Mouse (Mus musculus) kidney, postnatal 0 days (tissue): ENCODE results near the gene Gm8374. TPM values are rescaled to one million over a fixed set of nuclear protein-coding genes. Genes with fewer than 3 reads are reported as not detected.
"Not testable (repeated sequence)": the region's sequence is repeated elsewhere in the genome, so short reads cannot be mapped to it uniquely, and the experiment has no call there.

ENCODE experiments used
- ATAC-seq: fragments of 200-750 bp; cut with Nextera tagmentation; replicated peaks from 2 replicates; pipeline ENCODE4 v1.8.0; 2017; ENCODE audit warnings: low read depth, moderate number of reproducible peaks, moderate TSS enrichment, moderate library complexity; ENCODE audit not compliant: low FRiP score
- DNase-seq: peaks from one replicate; pipeline ENCODE4 v3.0.0-alpha.2; 2016; ENCODE audit warnings: low spot score
- H3K27ac ChIP-seq: fragments of 300-500 bp; sonication (generic); 2 replicates; pipeline ENCODE4 v1.5.1; 2014; ENCODE audit warnings: mild to moderate bottlenecking
- H3K27me3 ChIP-seq: fragments of 300-500 bp; sonication (generic); 2 replicates; pipeline ENCODE4 v1.6.1; 2014; ENCODE audit warnings: low read length, mixed read lengths; ENCODE audit not compliant: insufficient read depth
- H3K36me3 ChIP-seq: fragments of 300-500 bp; sonication (generic); 2 replicates; pipeline ENCODE4 v1.6.1; 2014; ENCODE audit warnings: low read length, mixed read lengths; ENCODE audit not compliant: insufficient read depth
- H3K4me1 ChIP-seq: fragments of 300-500 bp; sonication (generic); replicated peaks from 2 replicates; pipeline ENCODE4 v1.6.1; 2014; ENCODE audit warnings: antibody characterized with exemption, low read length, mixed read lengths; ENCODE audit not compliant: insufficient read depth
- H3K4me2 ChIP-seq: fragments of 300-500 bp; sonication (generic); 2 replicates; pipeline ENCODE4 v1.6.1; 2014; ENCODE audit warnings: mild to moderate bottlenecking, low read length, moderate library complexity, mixed read lengths
- H3K4me3 ChIP-seq: fragments of 300-500 bp; sonication (generic); replicated peaks from 2 replicates; pipeline ENCODE4 v1.5.1; 2014; ENCODE audit warnings: low read depth, low read length
- H3K9ac ChIP-seq: fragments of 300-500 bp; sonication (generic); 2 replicates; pipeline ENCODE4 v1.6.1; 2014; ENCODE audit warnings: low read depth, low read length
- H3K9me3 ChIP-seq: fragments of 300-500 bp; sonication (generic); replicated peaks from 2 replicates; pipeline ENCODE4 v1.6.1; 2016; ENCODE audit warnings: low read length, inconsistent platforms, mixed read lengths
- WGBS: fragments of 180-500 bp; shearing (Covaris S2); extraction: QIAGEN DNeasy Blood & Tissue Kit; methylation state at CpG from one replicate; pipeline ENCODE4 v1.1.7; 2014; 5-methylcytosine and 5-hydroxymethylcytosine counted together
- polyA plus RNA-seq: library from polyadenylated mRNA; unstranded; fragments of >200 nt; fragmentation: Nextera tagmentation; extraction: Ambion mirVana; gene quantifications from 2 replicates; pipeline ENCODE4 v1.2.1, GENCODE M21; 2015

Gene Gm8374
- not detected in 2 replicates for polyA plus RNA-seq

DNA sequence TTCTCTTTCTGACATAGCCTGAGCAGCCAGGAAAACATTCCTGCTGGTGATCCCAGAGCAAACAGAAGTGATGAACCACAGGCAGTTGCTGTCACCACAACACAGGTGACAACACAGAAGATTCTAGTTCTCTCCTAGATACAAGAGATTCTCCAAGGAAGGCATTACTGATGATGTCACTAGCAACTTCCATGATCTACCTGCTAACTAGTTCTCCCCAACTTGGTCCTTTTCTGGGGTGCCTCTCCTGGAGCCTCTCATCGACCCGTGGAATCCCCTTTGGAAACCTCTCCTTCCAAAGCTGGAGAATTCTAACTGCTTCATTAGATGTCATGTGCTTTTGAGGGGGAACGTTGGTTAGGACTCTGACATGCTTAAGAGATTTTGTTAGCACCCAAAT, at the start of gene Gm8374:
TSS of gene Gm8374 (minus strand) at position 101 of the 400 bp plus-strand sequence.
- H3K27me3 ChIP-seq, H3K4me2 ChIP-seq, H3K9me3 ChIP-seq, DNase-seq, H3K9ac ChIP-seq, H3K4me1 ChIP-seq, H3K27ac ChIP-seq, ATAC-seq, H3K4me3 ChIP-seq, H3K36me3 ChIP-seq: not testable (repeated sequence)
- WGBS, result 89% methylated on average over 3 of the region's 3 CpGs

DNA sequence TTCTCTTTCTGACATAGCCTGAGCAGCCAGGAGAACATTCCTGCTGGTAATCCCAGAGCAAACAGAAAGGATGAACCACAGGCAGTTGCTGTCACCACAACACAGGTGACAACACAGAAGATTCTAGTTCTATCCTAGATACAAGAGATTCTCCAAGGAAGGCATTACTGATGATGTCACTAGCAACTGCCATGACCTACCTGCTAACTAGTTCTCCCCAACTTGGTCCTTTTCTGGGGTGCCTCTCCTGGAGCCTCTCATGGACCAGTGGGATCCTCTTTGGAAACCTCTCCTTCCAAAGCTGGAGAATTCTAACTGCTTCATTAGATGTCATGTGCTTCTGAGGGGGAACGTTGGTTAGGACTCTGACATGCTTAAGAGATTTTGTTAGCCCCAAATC, 32.6 kb downstream of the Gm8374 start, which contains the start of gene Gm5797:
TSS of gene Gm5797 (minus strand) at position 101 of the 400 bp plus-strand sequence.
- H3K4me1 ChIP-seq, H3K9ac ChIP-seq, H3K4me3 ChIP-seq, ATAC-seq, H3K9me3 ChIP-seq, DNase-seq, H3K4me2 ChIP-seq, H3K27me3 ChIP-seq, H3K36me3 ChIP-seq, H3K27ac ChIP-seq: not testable (repeated sequence)
- WGBS, result no CpG with 5 or more reads among the region's 1 CpGs

DNA sequence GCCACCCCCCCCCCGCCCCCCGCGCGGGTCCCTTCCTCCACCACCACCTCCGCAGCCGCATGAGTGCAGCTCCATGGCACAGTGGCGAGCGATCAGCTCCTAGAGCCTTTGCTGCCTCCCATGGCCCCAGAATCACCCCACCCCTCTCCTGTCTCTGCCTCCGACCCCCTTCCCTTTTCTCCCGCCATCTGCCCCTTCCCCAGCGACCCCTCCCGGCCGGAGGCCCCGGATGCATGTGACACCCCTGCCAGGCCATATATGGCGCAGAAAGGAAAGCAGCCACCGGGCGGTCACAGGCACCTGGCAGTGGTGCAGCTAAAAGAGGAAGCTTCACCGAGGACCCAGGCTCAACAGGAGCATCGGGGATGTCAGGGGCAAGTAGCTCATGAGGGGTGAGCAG, 49.8 kb downstream of the Gm8374 start:
- DNase-seq, result peak; percentile 0
- H3K27me3 ChIP-seq, H3K27ac ChIP-seq, H3K9me3 ChIP-seq, ATAC-seq, H3K9ac ChIP-seq, H3K4me1 ChIP-seq, H3K36me3 ChIP-seq: not testable (repeated sequence)
- Histone ChIP-seq H3K4me3 (peak overlapping the region; percentile 34), H3K4me2 (peak overlapping the region; percentile 62)
- WGBS, result 3% methylated on average over 12 of the region's 19 CpGs

DNA sequence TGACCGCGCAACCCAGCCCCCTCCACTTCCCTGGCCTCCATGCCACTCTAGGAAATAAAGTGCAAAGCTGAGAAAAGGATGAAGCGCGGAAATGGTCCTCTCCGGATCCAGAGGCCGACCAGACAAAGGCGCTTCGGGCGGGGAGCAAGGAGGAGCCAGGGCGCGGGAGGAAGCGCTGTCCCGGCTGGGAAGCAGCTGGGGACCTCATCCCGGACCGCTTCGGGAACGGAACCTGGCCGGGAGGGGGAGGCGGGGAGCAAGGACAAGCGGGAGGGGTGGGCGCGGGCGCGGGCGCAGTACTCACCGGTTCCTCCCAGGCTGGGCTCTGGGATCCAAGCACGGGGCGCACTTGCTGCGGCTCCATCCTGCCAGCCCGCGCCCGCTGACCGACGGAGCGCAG, 50.3 kb downstream of the Gm8374 start, which contains the start of gene Gm3739:
TSS of gene Gm3739 (minus strand) at position 389 of the 400 bp plus-strand sequence.
- not testable (repeated sequence) for H3K27ac ChIP-seq, ATAC-seq, DNase-seq, H3K36me3 ChIP-seq, H3K9ac ChIP-seq, H3K27me3 ChIP-seq, H3K9me3 ChIP-seq, H3K4me1 ChIP-seq
- Histone ChIP-seq H3K4me2 (peak within 1 kb of the TSS; percentile 62), H3K4me3 (peak within 1 kb of the TSS; percentile 34)
- 0% methylated on average over 17 of the region's 35 CpGs for WGBS

Other genes with a start within 250 kb of the Gm8374 start
- gene Gm6676, start 239.7 kb downstream of the Gm8374 start, polyA plus RNA-seq, result not detected in 2 replicates
- gene Gm3512, start 190.6 kb downstream of the Gm8374 start, polyA plus RNA-seq, result 2.9 and 3.2 TPM in 2 replicates
- gene Gm16434, start 170.6 kb downstream of the Gm8374 start, polyA plus RNA-seq, result not detected in 2 replicates
- not detected in 2 replicates for gene Gm3727, start 100.4 kb downstream of the Gm8374 start, polyA plus RNA-seq
- gene Gm3739, start 50.1 kb downstream of the Gm8374 start, polyA plus RNA-seq, result 0.41 and 0.54 TPM in 2 replicates
- gene Gm5797, start 32.7 kb downstream of the Gm8374 start, polyA plus RNA-seq, result not detected in 2 replicates
- not detected in 2 replicates for gene Gm3755, start 85.8 kb upstream of the Gm8374 start, polyA plus RNA-seq
- gene Gm3752, start 118.6 kb upstream of the Gm8374 start, polyA plus RNA-seq, result 0.18 and 0.42 TPM in 2 replicates
- gene Gm3558, start 203.4 kb upstream of the Gm8374 start, polyA plus RNA-seq, result 0.22 and 0.38 TPM in 2 replicates
- gene Gm10338, start 230.5 kb upstream of the Gm8374 start, polyA plus RNA-seq, result not detected in 2 replicates